Mouse (Mus musculus) ES-Bruce4 (cell line): ENCODE measurements around the gene Mnd1.

ENCODE experiments used
- CTCF ChIP-seq: IDR thresholded peaks from one replicate; pipeline ENCODE4 v1.8.1; 2011; ENCODE audit warnings: low read depth, low read length
- EP300 ChIP-seq: IDR thresholded peaks from 2 replicates; pipeline ENCODE4 v1.6.1; 2011; ENCODE audit warnings: low read depth, low read length; ENCODE audit not compliant: insufficient read depth
- POLR2A ChIP-seq: IDR thresholded peaks from one replicate; pipeline ENCODE4 v1.8.1; 2011; ENCODE audit warnings: low read length; ENCODE audit not compliant: insufficient read depth

DNA sequence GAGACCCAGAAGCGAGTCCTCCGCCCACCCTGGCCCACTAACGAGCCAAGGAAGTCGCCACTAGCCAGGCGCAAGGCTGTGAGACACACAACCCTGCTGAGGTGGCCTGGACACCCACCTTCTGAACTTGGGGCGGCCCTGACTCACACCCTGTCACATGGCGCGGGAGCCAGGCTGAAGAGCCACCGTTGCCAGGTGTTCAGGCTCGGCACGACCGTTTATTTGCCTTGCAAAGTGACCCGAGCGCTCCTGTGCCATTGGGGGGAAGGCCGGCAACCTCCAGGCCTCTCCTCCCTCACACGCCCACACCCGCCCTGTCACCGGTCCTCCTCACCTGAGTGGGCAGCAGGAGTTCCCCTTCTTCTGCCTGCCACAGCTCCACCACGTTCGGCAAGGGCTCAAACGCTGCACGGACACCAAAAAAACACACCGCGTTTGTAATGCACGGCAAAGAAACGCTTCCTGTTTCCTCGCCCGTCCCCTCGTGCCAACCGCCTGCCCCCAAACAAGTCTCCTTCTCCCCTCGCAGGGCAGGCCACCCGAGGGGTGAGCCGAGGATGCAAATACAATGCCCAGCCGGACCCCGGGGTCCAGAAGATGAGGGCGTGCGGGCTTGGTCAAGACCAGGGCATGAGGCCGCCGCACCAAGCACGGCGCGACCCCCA lies 116.5 kb downstream of the Mnd1 start:
- TF ChIP-seq CTCF = no peak
- TF ChIP-seq POLR2A = no peak
- peak; percentile 40; the same call in 1 of the 2 replicates for TF ChIP-seq EP300
